Mouse (Mus musculus): ENCODE measurements around the gene Gm7978. TPM values are rescaled to one million over a fixed set of nuclear protein-coding genes. Genes with fewer than 3 reads are reported as not detected.
"Not testable (repeated sequence)": the region's sequence is repeated elsewhere in the genome, so short reads cannot be mapped to it uniquely, and the experiment has no call there.

Gene Gm7978
- total RNA-seq (2021) = not detected
- long read RNA-seq, experiment 1 = 0 reads
- long read RNA-seq, experiment 2 = 0 reads

- intact Hi-C loops (cut with DNase I); DNase-seq (ENCODE audit: low spot score in 2 of 2): not testable (repeated sequence)
Measured at GRCm38 (mm10) chr5:95736073-95736472, at the start of gene Gm7978. TSS of gene Gm7978 (minus strand) at chr5:95736173.

DNA sequence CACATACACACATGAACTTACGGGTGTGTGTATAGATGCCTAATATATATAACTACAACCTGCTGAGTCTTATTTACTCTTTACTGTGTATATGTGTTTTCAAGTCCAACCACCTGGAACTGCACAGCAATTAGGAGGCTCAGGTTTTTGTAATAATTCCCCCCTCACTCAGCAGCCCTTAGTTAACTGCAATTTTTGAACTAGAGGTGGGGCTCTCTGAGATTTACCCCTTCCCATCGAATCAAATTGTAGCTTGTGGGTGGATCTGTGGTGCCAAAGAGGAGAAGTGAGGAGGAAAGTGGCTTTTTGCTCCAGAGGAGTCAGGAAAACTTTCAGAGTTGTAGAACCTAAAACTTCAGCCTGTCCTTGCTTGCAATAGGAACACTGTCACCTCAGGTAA, 39.7 kb upstream of the Gm7978 start, which contains the start of gene E330014E10Rik:
Gene E330014E10Rik (plus strand): TSS at position 301 of the 400 bp plus-strand sequence.
- DNase-seq (ENCODE audit: low spot score in 2 of 2); intact Hi-C loops (cut with DNase I): not testable (repeated sequence)

GRCm38 (mm10) chr5:95741714-95742113, 5.7 kb upstream of the Gm7978 start, which contains the start of gene Gm7982:
TSS of gene Gm7982 (plus strand) at chr5:95742014.
- DNase-seq (ENCODE audit: low spot score in 2 of 2); intact Hi-C loops (cut with DNase I): not testable (repeated sequence)

Other genes starting within 250 kb of the Gm7978 start
- gene Gm3286, start 225.4 kb downstream of the Gm7978 start, total RNA-seq (2021) = not detected
- gene Gm7971, start 141.3 kb downstream of the Gm7978 start, total RNA-seq (2021) = not detected
- gene Gm7982, start 5.8 kb upstream of the Gm7978 start, total RNA-seq (2021) = not detected
- not detected for gene E330014E10Rik, start 39.8 kb upstream of the Gm7978 start, total RNA-seq (2021)
- not detected for gene Cxcl13, start 220.8 kb upstream of the Gm7978 start, total RNA-seq (2021)

Data from left cerebral cortex, postnatal 14 days (tissue).